Mouse (Mus musculus) megakaryocyte, embryonic 14.5 days (primary cell): ENCODE measurements around the gene Gm6034.

ENCODE experiments used
- FLI1 ChIP-seq: IDR thresholded peaks from 2 replicates; pipeline ENCODE4 v1.6.1; 2012; ENCODE audit warnings: low read length, inconsistent platforms, mixed read lengths
- GATA1 ChIP-seq: IDR thresholded peaks from 3 replicates; pipeline ENCODE4 v1.6.1; 2012; ENCODE audit warnings: mixed read lengths, low read length, inconsistent platforms, borderline replicate concordance

DNA sequence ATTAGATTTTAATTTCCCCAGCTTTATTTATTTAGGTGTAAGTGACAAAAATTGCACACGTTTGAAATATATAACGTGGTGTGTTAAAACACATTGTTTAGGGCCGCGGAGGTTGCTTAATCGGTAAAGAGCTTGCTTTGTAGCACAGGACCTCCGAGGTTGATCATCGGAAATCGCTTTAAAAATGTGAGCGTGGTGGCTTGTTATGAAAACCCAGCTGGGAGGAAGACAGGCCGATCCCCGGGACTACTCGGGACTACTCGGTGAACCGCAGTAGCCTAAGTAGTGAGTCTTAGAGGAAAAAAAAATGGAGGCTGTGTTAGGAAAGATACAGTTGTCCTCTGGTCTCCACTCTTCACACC, 47.9 kb upstream of the Gm6034 start:
- TF ChIP-seq GATA1 (no peak), FLI1 (no peak)
